Mouse (Mus musculus): ENCODE results near the gene Adsl. TPM values are rescaled to one million over a fixed set of nuclear protein-coding genes. Genes with fewer than 3 reads are reported as not detected.
"Not testable (repeated sequence)": the region's sequence is repeated elsewhere in the genome, so short reads cannot be mapped to it uniquely, and the experiment has no call there.

Adsl gene
- polyA plus RNA-seq, 1 experiment from 2014 or later, result 164 TPM

GRCm38 (mm10) chr15:80915850-80916249 is 32.4 kb upstream of the Adsl start:
- Histone ChIP-seq H3K9me3 (ENCODE audit: control insufficient read depth, low read depth, low read length) (no peaks in the 10 kb centered on the region), H3K4me1 (ENCODE audit: control insufficient read depth, insufficient read depth, low read length) (no peaks in the 10 kb centered on the region), H3K36me3 (ENCODE audit: control insufficient read depth, insufficient read depth, low read length) (peaks cover 62% of the 10 kb centered on the region), H3K27me3 (ENCODE audit: control insufficient read depth, insufficient read depth, low read length) (no peaks in the 10 kb centered on the region), H3K4me2 (replicated peaks; ENCODE audit: low read depth, low read length) (no peak overlapping the region), H3K9ac (replicated peaks; ENCODE audit: low read depth, low read length) (no peak overlapping the region), H3K4me3 (ENCODE audit: low read depth, low read length) (no peak overlapping the region), H3K27ac (ENCODE audit: low read length) (no peak overlapping the region)
- ATAC-seq (ENCODE audit: insufficient number of reproducible peaks, insufficient read depth, low FRiP score, low read depth), result no peak
- 85% methylated on average over 2 of the region's 2 CpGs for WGBS

GRCm38 (mm10) chr15:80916621-80917020 is 31.7 kb upstream of the Adsl start:
- Histone ChIP-seq H3K27me3 (ENCODE audit: control insufficient read depth, insufficient read depth, low read length) (no peaks in the 10 kb centered on the region), H3K9me3 (ENCODE audit: control insufficient read depth, low read depth, low read length) (no peaks in the 10 kb centered on the region), H3K4me2 (replicated peaks; ENCODE audit: low read depth, low read length) (no peak overlapping the region), H3K4me3 (ENCODE audit: low read depth, low read length) (no peak overlapping the region), H3K4me1 (ENCODE audit: control insufficient read depth, insufficient read depth, low read length) (no peaks in the 10 kb centered on the region), H3K27ac (ENCODE audit: low read length) (no peak overlapping the region), H3K36me3 (ENCODE audit: control insufficient read depth, insufficient read depth, low read length) (peaks cover 57% of the 10 kb centered on the region), H3K9ac (replicated peaks; ENCODE audit: low read depth, low read length) (no peak overlapping the region)
- ATAC-seq (ENCODE audit: insufficient number of reproducible peaks, insufficient read depth, low FRiP score, low read depth), result no peak
- WGBS, result 95% methylated on average over 7 of the region's 7 CpGs

GRCm38 (mm10) chr15:80920346-80920745 is 27.9 kb upstream of the Adsl start:
- H3K9me3 ChIP-seq (ENCODE audit: control insufficient read depth, low read depth, low read length), result no peaks in the 10 kb centered on the region
- no peak overlapping the region for H3K9ac ChIP-seq (replicated peaks; ENCODE audit: low read depth, low read length)
- no peak overlapping the region for H3K27ac ChIP-seq (ENCODE audit: low read length)
- H3K27me3 ChIP-seq (ENCODE audit: control insufficient read depth, insufficient read depth, low read length), result no peaks in the 10 kb centered on the region
- H3K36me3 ChIP-seq (ENCODE audit: control insufficient read depth, insufficient read depth, low read length), result peaks cover 61% of the 10 kb centered on the region
- no peak for ATAC-seq (ENCODE audit: insufficient number of reproducible peaks, insufficient read depth, low FRiP score, low read depth)
- H3K4me2 ChIP-seq (replicated peaks; ENCODE audit: low read depth, low read length), result no peak overlapping the region
- no peaks in the 10 kb centered on the region for H3K4me1 ChIP-seq (ENCODE audit: control insufficient read depth, insufficient read depth, low read length)
- no peak overlapping the region for H3K4me3 ChIP-seq (ENCODE audit: low read depth, low read length)
- 93% methylated on average over 3 of the region's 3 CpGs for WGBS

GRCm38 (mm10) chr15:80921781-80922180 is 26.5 kb upstream of the Adsl start:
- Histone ChIP-seq H3K36me3 (ENCODE audit: control insufficient read depth, insufficient read depth, low read length) (peaks cover 54% of the 10 kb centered on the region), H3K4me3 (ENCODE audit: low read depth, low read length) (no peak overlapping the region), H3K4me1 (ENCODE audit: control insufficient read depth, insufficient read depth, low read length) (no peaks in the 10 kb centered on the region), H3K9ac (replicated peaks; ENCODE audit: low read depth, low read length) (no peak overlapping the region), H3K27ac (ENCODE audit: low read length) (no peak overlapping the region), H3K4me2 (replicated peaks; ENCODE audit: low read depth, low read length) (no peak overlapping the region), H3K9me3 (ENCODE audit: control insufficient read depth, low read depth, low read length) (no peaks in the 10 kb centered on the region), H3K27me3 (ENCODE audit: control insufficient read depth, insufficient read depth, low read length) (no peaks in the 10 kb centered on the region)
- 75% methylated on average over 4 of the region's 4 CpGs for WGBS
- no peak for ATAC-seq (ENCODE audit: insufficient number of reproducible peaks, insufficient read depth, low FRiP score, low read depth)

- H3K4me1 ChIP-seq (ENCODE audit: control insufficient read depth, insufficient read depth, low read length), result no peaks in the 10 kb centered on the region
- H3K4me3 ChIP-seq (ENCODE audit: low read depth, low read length), result no peak overlapping the region
- H3K4me2 ChIP-seq (replicated peaks; ENCODE audit: low read depth, low read length), result no peak overlapping the region
- no peak for ATAC-seq (ENCODE audit: insufficient number of reproducible peaks, insufficient read depth, low FRiP score, low read depth)
- H3K36me3 ChIP-seq (ENCODE audit: control insufficient read depth, insufficient read depth, low read length), result peaks cover 48% of the 10 kb centered on the region
- no peak overlapping the region for H3K9ac ChIP-seq (replicated peaks; ENCODE audit: low read depth, low read length)
- no peaks in the 10 kb centered on the region for H3K27me3 ChIP-seq (ENCODE audit: control insufficient read depth, insufficient read depth, low read length)
- no peaks in the 10 kb centered on the region for H3K9me3 ChIP-seq (ENCODE audit: control insufficient read depth, low read depth, low read length)
- 94% methylated on average over 2 of the region's 2 CpGs for WGBS
- no peak overlapping the region for H3K27ac ChIP-seq (ENCODE audit: low read length)
Measured at GRCm38 (mm10) chr15:80924211-80924610, 24.1 kb upstream of the Adsl start.

GRCm38 (mm10) chr15:80928811-80929355 is 19.4 kb upstream of the Adsl start:
- no peak for ATAC-seq (ENCODE audit: insufficient number of reproducible peaks, insufficient read depth, low FRiP score, low read depth)
- Histone ChIP-seq H3K4me2 (replicated peaks; ENCODE audit: low read depth, low read length) (no peak overlapping the region), H3K9ac (replicated peaks; ENCODE audit: low read depth, low read length) (no peak overlapping the region), H3K27ac (ENCODE audit: low read length) (no peak overlapping the region), H3K36me3 (ENCODE audit: control insufficient read depth, insufficient read depth, low read length) (peaks cover 40% of the 10 kb centered on the region), H3K4me1 (ENCODE audit: control insufficient read depth, insufficient read depth, low read length) (no peaks in the 10 kb centered on the region), H3K9me3 (ENCODE audit: control insufficient read depth, low read depth, low read length) (no peaks in the 10 kb centered on the region), H3K4me3 (ENCODE audit: low read depth, low read length) (no peak overlapping the region), H3K27me3 (ENCODE audit: control insufficient read depth, insufficient read depth, low read length) (no peaks in the 10 kb centered on the region)
- WGBS, result 78% methylated on average over 20 of the region's 20 CpGs

GRCm38 (mm10) chr15:80930048-80930571 is 18.2 kb upstream of the Adsl start:
- Histone ChIP-seq H3K4me2 (replicated peaks; ENCODE audit: low read depth, low read length) (no peak overlapping the region), H3K36me3 (ENCODE audit: control insufficient read depth, insufficient read depth, low read length) (peaks cover 39% of the 10 kb centered on the region), H3K27ac (ENCODE audit: low read length) (no peak overlapping the region), H3K9me3 (ENCODE audit: control insufficient read depth, low read depth, low read length) (no peaks in the 10 kb centered on the region), H3K27me3 (ENCODE audit: control insufficient read depth, insufficient read depth, low read length) (no peaks in the 10 kb centered on the region), H3K4me1 (ENCODE audit: control insufficient read depth, insufficient read depth, low read length) (no peaks in the 10 kb centered on the region), H3K4me3 (ENCODE audit: low read depth, low read length) (no peak overlapping the region), H3K9ac (replicated peaks; ENCODE audit: low read depth, low read length) (no peak overlapping the region)
- 26% methylated on average over 15 of the region's 16 CpGs for WGBS
- 0 out of 2 replicates have a peak, but pooled peaks have one; percentile 46 for ATAC-seq (ENCODE audit: insufficient number of reproducible peaks, insufficient read depth, low FRiP score, low read depth)

- ATAC-seq (ENCODE audit: insufficient number of reproducible peaks, insufficient read depth, low FRiP score, low read depth); H3K4me2 ChIP-seq (replicated peaks; ENCODE audit: low read depth, low read length); H3K9ac ChIP-seq (replicated peaks; ENCODE audit: low read depth, low read length); H3K27ac ChIP-seq (ENCODE audit: low read length); H3K4me3 ChIP-seq (ENCODE audit: low read depth, low read length); H3K9me3 ChIP-seq (ENCODE audit: control insufficient read depth, low read depth, low read length); H3K4me1 ChIP-seq (ENCODE audit: control insufficient read depth, insufficient read depth, low read length); H3K27me3 ChIP-seq (ENCODE audit: control insufficient read depth, insufficient read depth, low read length): not testable (repeated sequence)
- H3K36me3 ChIP-seq (ENCODE audit: control insufficient read depth, insufficient read depth, low read length), result peaks cover 36% of the 10 kb centered on the region
- WGBS, result 80% methylated on average over 23 of the region's 23 CpGs
Measured at GRCm38 (mm10) chr15:80930676-80931320, 17.5 kb upstream of the Adsl start.

Measured in stomach, embryonic 14.5 days (tissue).